Mouse (Mus musculus): Measurements from ENCODE around the gene Slc4a2. TPM values are rescaled to one million over a fixed set of nuclear protein-coding genes. Genes with fewer than 3 reads are reported as not detected.

Slc4a2 gene
- polyA plus RNA-seq, 1 experiment from 2014 or later = 32.8 TPM

DNA sequence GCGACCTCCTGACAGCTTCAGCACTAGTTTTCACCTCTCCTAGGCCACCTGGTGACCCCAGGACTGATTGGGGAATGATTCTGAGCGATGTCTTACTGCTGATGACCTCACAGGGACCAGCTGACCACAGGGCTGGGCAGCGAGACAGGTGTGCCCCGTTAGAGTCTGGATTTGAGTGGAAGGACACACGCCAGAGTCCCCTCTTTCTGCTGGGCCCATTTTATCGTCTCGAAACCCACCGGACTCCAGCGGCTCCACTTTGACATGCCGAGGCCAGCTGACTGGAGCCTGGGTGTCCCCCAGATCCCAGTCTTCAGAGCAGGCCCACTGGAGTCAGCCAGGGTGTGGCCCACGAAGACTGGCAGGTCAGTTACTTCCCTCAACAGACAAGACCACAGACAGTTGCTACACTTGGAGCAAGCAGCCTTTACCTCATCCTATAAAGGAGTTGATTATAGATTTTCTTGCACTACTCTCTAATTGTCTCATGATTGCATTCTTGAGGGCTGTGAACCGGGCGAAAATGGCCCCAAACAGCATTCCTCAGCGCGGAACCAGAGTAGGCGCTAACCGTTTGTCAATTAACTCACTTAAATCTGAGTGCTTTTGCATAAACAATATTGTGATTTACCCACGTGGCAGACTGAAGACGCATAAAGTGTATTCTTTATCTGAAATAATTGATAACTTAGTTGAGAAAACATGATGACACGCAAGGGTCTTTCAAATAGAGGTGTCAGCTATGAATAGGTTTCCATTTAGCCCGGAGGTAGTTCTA, 556 bp downstream of the Slc4a2 start:
- DNase-seq (ENCODE audit: extremely low spot score, low spot score) = no peak
- peaks cover 19% of the 10 kb centered on the region for H3K27me3 ChIP-seq (ENCODE audit: poor library complexity, severe bottlenecking)
- peak overlapping the region; percentile 85 for H3K27ac ChIP-seq
- peak overlapping the region; percentile 75 for H3K4me3 ChIP-seq
- no peaks in the 10 kb centered on the region for H3K9me3 ChIP-seq
- WGBS = 14% methylated on average over 21 of the region's 21 CpGs
- H3K4me1 ChIP-seq = peaks cover 68% of the 10 kb centered on the region
- H3K36me3 ChIP-seq (replicated peaks) = peaks cover 32% of the 10 kb centered on the region

DNA sequence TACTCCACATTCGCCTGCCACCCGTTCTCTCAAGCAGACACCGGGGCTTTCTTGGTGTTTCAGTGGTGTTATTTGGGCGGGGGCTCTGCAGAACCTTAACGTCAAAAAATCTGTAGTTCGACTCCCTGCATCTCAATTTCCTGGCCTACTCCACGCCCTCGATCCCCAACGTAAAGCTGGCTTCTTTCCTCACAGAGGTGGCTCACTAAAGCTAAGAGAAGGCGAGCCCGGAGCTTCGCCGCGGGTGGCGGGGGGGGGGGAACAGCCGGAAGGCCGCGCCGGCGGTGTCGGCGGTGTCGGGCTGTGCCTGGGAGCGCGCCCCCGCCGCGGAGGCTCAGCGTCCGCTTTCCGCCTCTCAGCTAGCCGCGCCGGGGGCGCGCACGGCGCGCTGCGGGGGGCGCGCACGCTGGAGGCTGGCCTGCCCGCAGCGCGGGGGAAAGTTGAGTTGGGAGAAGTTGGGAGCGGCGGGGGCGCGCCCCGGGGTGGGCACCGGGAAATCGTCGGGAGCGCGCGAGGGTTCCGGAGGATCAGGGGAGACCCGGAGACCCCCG, 1.3 kb downstream of the Slc4a2 start:
- Histone ChIP-seq H3K4me3 (peak overlapping the region; percentile 75), H3K36me3 (replicated peaks) (peaks cover 32% of the 10 kb centered on the region), H3K27ac (peak overlapping the region; percentile 85), H3K27me3 (ENCODE audit: poor library complexity, severe bottlenecking) (peaks cover 19% of the 10 kb centered on the region), H3K4me1 (peaks cover 69% of the 10 kb centered on the region), H3K9me3 (no peaks in the 10 kb centered on the region)
- peak; percentile 75 for DNase-seq (ENCODE audit: extremely low spot score, low spot score)
- 1% methylated on average over 57 of the region's 60 CpGs for WGBS

GRCm38 (mm10) chr5:24425421-24426036, 1.9 kb downstream of the Slc4a2 start:
- H3K27ac ChIP-seq = peak overlapping the region; percentile 85
- DNase-seq (ENCODE audit: extremely low spot score, low spot score) = peak; percentile 70
- peak overlapping the region; percentile 75 for H3K4me3 ChIP-seq
- H3K4me1 ChIP-seq = peaks cover 69% of the 10 kb centered on the region
- H3K9me3 ChIP-seq = no peaks in the 10 kb centered on the region
- H3K27me3 ChIP-seq (ENCODE audit: poor library complexity, severe bottlenecking) = peaks cover 19% of the 10 kb centered on the region
- peaks cover 32% of the 10 kb centered on the region for H3K36me3 ChIP-seq (replicated peaks)
- whole genome bisulfite sequencing = under 1% methylated on average over 29 of the region's 30 CpGs

DNA sequence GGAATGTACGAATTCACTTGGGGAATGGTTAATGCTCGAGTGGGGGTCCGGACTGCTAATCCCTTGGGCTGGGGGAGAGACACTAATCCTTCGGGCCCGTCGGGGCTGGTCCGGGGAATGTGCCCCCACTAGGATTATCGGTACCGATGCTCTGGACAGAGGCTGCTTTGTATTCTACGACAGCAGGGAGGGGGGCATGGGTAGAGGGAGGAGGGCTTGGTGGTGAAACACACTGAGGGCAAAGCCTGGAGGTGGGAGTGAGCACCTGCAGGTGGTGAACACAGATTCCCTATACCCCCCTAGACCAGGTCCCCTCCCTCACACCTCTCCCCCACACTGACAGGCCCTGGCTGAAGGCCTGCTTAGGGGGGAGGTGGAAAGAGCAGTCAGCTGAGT, 2.4 kb downstream of the Slc4a2 start:
- WGBS = 2% methylated on average over 10 of the region's 10 CpGs
- Histone ChIP-seq H3K4me1 (peaks cover 69% of the 10 kb centered on the region), H3K27ac (peak overlapping the region; percentile 85), H3K4me3 (peak overlapping the region; percentile 75), H3K36me3 (replicated peaks) (peaks cover 32% of the 10 kb centered on the region), H3K9me3 (no peaks in the 10 kb centered on the region), H3K27me3 (ENCODE audit: poor library complexity, severe bottlenecking) (peaks cover 19% of the 10 kb centered on the region)
- peak; percentile 38 for DNase-seq (ENCODE audit: extremely low spot score, low spot score)

DNA sequence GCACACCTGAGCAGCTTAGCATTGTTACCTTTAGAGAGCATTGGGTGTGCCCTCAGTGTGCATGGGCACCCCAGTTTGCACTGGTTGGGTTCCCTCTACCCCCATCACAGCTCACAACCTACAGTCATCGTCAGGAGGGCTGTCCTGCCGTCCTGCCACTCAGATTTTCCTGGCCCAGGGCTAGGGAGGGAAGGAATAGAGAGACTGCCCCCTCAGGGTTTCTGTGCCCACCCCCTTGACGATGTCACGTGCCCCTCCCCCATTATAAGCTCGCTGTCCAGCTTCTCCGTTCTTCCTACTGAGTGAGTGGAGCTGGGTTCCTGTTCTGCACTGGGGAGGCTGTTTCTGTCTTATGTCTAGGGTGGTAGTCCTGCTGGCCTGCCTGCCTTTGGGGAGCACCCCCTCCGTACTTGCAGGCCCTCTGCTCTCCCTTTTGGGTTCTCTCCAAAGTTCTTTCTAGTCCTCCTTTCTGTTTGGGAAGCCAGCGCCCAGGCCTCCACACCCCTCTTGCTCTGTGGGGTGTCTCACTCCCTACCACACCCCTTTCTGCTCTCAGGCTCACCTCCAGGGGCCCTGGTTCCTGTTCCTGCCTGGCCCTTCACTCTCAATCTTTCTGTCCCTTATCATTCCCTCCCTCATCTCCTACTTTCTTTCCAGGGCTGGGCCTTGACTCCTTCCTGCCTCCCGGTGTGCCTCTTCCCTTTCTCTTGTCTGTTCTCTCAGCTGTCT, 3.1 kb downstream of the Slc4a2 start:
- peaks cover 69% of the 10 kb centered on the region for H3K4me1 ChIP-seq
- peak overlapping the region; percentile 75 for H3K4me3 ChIP-seq
- peaks cover 19% of the 10 kb centered on the region for H3K27me3 ChIP-seq (ENCODE audit: poor library complexity, severe bottlenecking)
- 10% methylated on average over 9 of the region's 9 CpGs for WGBS
- H3K27ac ChIP-seq = peak overlapping the region; percentile 85; the same call in 1 of the 2 replicates
- no peak for DNase-seq (ENCODE audit: extremely low spot score, low spot score)
- no peaks in the 10 kb centered on the region for H3K9me3 ChIP-seq
- H3K36me3 ChIP-seq (replicated peaks) = peaks cover 32% of the 10 kb centered on the region

DNA sequence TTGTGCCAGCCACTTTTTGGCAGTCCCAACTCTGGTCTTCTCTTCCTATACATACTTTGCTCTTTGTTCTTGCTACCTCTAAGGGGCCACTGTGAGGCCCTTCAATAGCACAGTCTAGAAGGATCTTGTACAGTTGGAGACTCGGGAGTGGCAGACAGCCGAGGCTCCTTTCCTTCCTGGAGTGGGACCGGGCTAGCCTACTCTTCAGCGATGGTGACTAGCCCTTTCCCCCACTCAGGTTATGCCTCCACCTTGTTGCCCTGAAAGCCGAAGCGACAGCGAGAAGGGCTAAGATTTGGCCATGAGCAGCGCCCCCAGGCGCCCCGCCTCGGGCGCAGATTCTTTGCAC, 3.6 kb downstream of the Slc4a2 start:
- H3K4me3 ChIP-seq = peak overlapping the region; percentile 75
- H3K4me1 ChIP-seq = peaks cover 66% of the 10 kb centered on the region
- H3K27ac ChIP-seq = peak overlapping the region; percentile 30
- no peaks in the 10 kb centered on the region for H3K9me3 ChIP-seq
- DNase-seq (ENCODE audit: extremely low spot score, low spot score) = no peak
- H3K36me3 ChIP-seq (replicated peaks) = peaks cover 34% of the 10 kb centered on the region
- 7% methylated on average over 12 of the region's 12 CpGs for WGBS
- H3K27me3 ChIP-seq (ENCODE audit: poor library complexity, severe bottlenecking) = peaks cover 19% of the 10 kb centered on the region

DNA sequence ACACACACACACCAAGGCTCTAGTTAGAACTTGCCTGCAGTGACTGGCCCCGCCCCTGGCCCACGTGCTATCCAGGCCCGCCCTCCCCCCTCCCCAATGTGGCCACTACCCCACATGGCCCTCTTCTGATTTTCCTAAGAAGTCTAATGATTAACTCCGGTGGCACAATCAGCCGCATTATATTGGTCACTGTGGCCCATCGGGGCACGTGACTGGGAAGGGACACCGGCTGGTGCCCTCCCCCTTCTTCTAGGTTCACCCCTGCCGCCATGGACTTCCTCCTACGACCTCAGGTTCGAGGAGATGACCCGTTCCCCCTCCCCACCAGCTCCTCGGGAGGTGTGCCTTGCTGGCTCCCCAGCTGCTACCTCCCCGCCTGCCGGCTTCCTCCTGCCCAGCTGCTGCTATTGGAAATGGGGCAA, 4.4 kb downstream of the Slc4a2 start:
- 3% methylated on average over 15 of the region's 15 CpGs for WGBS
- H3K4me1 ChIP-seq = peaks cover 59% of the 10 kb centered on the region
- peaks cover 19% of the 10 kb centered on the region for H3K27me3 ChIP-seq (ENCODE audit: poor library complexity, severe bottlenecking)
- H3K4me3 ChIP-seq = peak overlapping the region; percentile 75
- DNase-seq (ENCODE audit: extremely low spot score, low spot score) = peak; percentile 45
- H3K36me3 ChIP-seq (replicated peaks) = peaks cover 42% of the 10 kb centered on the region
- peak overlapping the region; percentile 54 for H3K27ac ChIP-seq
- H3K9me3 ChIP-seq = no peaks in the 10 kb centered on the region

- Histone ChIP-seq H3K4me1 (peaks cover 54% of the 10 kb centered on the region), H3K4me3 (peak overlapping the region; percentile 75; the same call in 1 of the 2 replicates), H3K27me3 (ENCODE audit: poor library complexity, severe bottlenecking) (peaks cover 19% of the 10 kb centered on the region), H3K27ac (peak overlapping the region; percentile 54; the same call in 1 of the 2 replicates), H3K36me3 (replicated peaks) (peaks cover 48% of the 10 kb centered on the region), H3K9me3 (no peaks in the 10 kb centered on the region)
- 11% methylated on average over 9 of the region's 9 CpGs for WGBS
- DNase-seq (ENCODE audit: extremely low spot score, low spot score) = no peak
Measured at GRCm38 (mm10) chr5:24428596-24428995, 5.0 kb downstream of the Slc4a2 start.

DNA sequence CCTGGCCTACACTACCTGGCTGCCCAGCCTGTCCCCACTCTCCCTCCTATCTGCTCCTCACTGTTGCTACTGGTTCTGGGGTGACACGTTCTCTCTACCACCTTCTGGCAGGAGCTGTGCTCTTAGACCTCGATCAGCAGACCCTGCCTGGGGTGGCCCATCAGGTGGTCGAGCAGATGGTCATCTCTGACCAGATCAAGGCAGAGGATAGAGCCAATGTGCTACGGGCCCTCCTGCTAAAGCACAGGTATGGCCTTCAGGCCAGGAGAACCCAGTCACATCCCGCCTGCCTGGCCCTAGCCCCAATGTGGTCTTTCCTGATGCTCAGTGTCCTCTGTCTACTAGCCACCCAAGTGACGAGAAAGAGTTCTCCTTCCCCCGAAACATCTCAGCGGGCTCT, 10.4 kb downstream of the Slc4a2 start:
- H3K4me3 ChIP-seq = no peak overlapping the region
- peaks cover 98% of the 10 kb centered on the region for H3K36me3 ChIP-seq (replicated peaks)
- H3K27ac ChIP-seq = no peak overlapping the region
- no peaks in the 10 kb centered on the region for H3K9me3 ChIP-seq
- H3K4me1 ChIP-seq = peaks cover 3% of the 10 kb centered on the region
- no peaks in the 10 kb centered on the region for H3K27me3 ChIP-seq (ENCODE audit: poor library complexity, severe bottlenecking)
- DNase-seq (ENCODE audit: extremely low spot score, low spot score) = no peak
- 87% methylated on average over 8 of the region's 8 CpGs for WGBS

DNA sequence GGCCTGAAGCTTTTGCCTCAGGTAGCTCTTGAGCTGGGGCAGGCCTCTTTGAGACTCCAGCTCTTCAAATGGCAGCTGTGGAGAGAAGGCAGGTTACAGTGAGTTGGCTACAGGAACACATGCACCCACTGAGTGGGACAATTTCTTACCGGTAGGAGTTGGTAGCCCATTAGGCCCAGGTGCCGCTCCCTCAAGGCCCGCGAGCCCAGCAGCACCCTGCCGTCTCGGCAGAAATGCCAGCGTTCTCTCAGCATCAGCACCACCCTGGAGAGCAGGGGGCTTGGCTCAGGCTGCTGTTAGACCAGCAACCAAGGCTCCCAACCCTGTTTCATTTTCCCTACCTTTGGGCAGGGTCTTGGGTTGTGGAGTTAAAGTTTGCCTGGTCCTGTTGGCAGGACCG, 17.6 kb downstream of the Slc4a2 start:
- DNase-seq (ENCODE audit: extremely low spot score, low spot score) = no peak
- Histone ChIP-seq H3K27ac (no peak overlapping the region), H3K4me1 (peaks cover 26% of the 10 kb centered on the region), H3K27me3 (ENCODE audit: poor library complexity, severe bottlenecking) (no peaks in the 10 kb centered on the region), H3K9me3 (no peaks in the 10 kb centered on the region; the same call in 1 of the 2 replicates), H3K36me3 (replicated peaks) (peaks cover 76% of the 10 kb centered on the region), H3K4me3 (no peak overlapping the region)
- WGBS = 93% methylated on average over 8 of the region's 8 CpGs

DNA sequence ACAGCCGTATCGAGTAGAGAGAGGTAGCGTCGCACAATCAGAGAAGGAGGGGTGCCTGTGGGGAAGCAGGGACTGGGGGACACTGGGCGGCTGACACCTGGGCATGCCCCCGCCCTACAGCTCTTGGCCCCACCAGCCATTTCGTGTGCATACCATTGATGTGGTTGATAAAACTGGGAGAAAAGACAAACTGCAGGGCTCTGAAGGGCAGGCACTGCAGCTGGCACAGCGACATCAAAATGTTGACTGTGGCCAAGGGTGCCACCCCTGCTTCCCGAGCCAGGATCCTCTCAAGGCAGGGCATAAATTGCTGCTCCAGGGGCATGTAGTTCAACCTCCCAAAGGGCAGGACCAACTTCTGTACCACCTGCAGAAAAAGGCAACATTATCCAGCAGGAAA, 18.4 kb downstream of the Slc4a2 start:
- no peak for DNase-seq (ENCODE audit: extremely low spot score, low spot score)
- Histone ChIP-seq H3K36me3 (replicated peaks) (peaks cover 67% of the 10 kb centered on the region), H3K4me1 (peaks cover 35% of the 10 kb centered on the region), H3K9me3 (no peaks in the 10 kb centered on the region; the same call in 1 of the 2 replicates), H3K27me3 (ENCODE audit: poor library complexity, severe bottlenecking) (no peaks in the 10 kb centered on the region), H3K4me3 (no peak overlapping the region), H3K27ac (no peak overlapping the region)
- 91% methylated on average over 9 of the region's 9 CpGs for WGBS

- Histone ChIP-seq H3K27ac (no peak overlapping the region), H3K4me3 (peak overlapping the region; percentile 75), H3K27me3 (ENCODE audit: poor library complexity, severe bottlenecking) (0 out of 2 replicates have a peak, but pooled peaks cover 3% of the 10 kb centered on the region), H3K36me3 (replicated peaks) (peaks cover 57% of the 10 kb centered on the region), H3K9me3 (no peaks in the 10 kb centered on the region; the same call in 1 of the 2 replicates), H3K4me1 (peaks cover 46% of the 10 kb centered on the region)
- no peak for DNase-seq (ENCODE audit: extremely low spot score, low spot score)
- WGBS = 94% methylated on average over 7 of the region's 7 CpGs
Measured at GRCm38 (mm10) chr5:24443204-24443603, 19.6 kb downstream of the Slc4a2 start.
